Mouse (Mus musculus) fibroblast of lung, adult 2 months (primary cell): ENCODE data around the gene Gm10638.

ENCODE experiments used
- DNase-seq: peaks from one replicate; pipeline ENCODE4 v3.0.0-alpha.2; 2011; ENCODE audit warnings: low read depth

Gene Gm10638

DNA sequence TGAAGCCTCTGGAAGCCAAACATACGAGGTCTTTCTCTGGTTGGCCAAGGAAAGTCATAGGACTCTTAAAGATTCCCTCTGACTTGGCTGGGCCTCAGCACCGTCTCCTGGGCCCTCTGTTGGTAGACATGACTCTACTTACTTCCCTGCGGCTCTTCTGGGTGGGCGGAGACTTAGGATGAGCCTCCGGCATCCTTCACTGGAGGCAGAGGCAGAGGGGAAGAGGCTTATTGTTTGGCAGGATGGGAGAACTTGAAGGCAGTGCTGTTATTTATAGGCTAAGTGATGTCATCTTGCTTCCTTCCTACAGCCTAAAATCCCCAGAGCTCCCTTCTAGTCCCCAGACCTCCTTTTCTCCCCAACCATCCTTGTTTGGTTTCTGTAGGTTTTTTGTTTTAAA lies 41.0 kb downstream of the Gm10638 start:
- DNase-seq, result no peak

DNA sequence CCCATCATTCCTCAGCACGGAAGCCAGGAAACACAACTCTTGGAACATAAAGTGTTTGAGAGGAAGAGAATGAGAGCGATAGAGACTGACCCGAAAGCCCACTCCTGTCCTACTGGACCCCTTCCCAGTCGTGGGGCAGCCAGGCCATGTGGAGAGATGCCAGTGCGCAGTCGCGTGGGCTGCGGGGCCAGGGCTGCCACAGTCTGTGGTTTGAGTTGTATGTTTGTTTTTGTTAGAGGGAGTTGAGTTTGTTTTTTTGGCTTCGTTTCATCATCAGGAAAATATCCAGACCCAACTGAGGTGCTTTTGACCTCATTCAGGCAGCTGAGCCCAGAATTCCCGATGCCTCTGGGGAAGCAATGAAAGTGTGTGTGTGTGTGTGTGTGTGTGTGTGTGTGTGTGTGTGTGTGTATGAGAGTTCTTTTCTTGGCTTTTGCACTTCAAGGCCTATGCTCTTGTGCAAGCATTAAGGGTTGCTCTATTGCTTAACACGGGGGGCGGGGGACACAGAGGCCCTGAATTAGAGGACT lies 42.5 kb downstream of the Gm10638 start:
- peak; percentile 86 for DNase-seq

DNA sequence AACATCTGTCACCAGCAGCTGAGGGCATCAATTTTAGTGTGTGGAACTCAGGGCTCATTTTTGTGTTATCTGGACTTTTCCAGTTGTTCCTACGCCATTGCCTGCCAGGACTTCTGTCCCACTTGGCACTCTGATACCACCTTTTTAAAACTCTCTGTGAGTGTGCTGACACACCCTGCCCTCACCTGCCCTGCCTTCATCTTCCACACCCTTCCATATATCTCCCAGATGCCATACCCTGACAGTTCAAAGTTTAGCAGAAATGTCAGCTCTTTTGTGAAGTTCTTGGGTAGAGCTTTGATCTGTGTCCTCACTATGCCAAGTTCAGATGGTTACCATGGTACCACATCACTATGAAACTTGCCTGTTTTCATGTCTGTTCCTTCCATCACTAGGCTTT lies 44.1 kb downstream of the Gm10638 start:
- DNase-seq, result no peak

DNA sequence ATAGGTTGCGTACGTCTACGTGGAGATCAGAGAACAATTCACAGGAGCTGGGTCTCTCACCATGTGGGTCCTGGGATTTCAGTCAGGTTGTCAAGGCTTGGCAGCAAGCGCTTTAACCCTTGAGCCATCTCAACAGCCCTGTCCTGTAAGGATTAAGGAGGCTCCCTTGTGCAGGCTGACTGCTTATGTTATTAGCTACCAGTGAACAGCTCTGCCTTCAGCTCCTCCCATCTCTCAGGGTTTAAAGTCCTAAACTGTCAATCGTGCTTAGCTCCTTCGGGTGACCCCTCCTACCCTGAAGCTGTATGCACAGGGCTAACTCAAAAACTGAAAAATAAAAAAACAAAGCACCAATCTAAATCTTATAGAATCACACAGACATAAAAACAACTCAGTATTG lies 46.0 kb downstream of the Gm10638 start:
- no peak for DNase-seq

DNA sequence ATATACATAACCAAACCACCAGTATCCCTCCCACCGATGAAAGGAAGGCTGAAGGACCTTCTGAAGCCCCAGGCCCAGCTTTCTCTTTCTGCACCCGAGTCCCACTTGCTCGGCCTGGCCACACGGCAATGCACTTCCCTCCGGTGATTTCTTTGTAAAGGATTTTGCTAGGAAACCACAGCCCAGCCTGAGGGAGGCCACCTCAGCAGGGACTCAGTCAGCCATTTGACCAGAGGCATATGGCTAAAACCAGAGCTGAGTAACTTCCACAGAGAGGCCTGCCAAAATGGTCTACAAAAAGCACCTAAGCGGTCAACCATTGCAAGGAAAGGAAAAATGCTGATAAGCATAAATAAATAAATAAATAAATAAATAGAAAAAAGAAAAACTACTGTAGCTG lies 49.2 kb downstream of the Gm10638 start:
- no peak for DNase-seq
